Mouse (Mus musculus) neutrophil, adult 65 days (primary cell): ENCODE data around the gene 1300017J02Rik. TPM values are rescaled to one million over a fixed set of nuclear protein-coding genes. Genes with fewer than 3 reads are reported as not detected.

Experiments used
- total RNA-seq: library from RNA; stranded (reverse); gene quantifications from 2 replicates; pipeline ENCODE4 v1.2.4, GENCODE M21; 2023

The 1300017J02Rik gene
- 0.60 and 1.2 TPM in 2 replicates for total RNA-seq

GRCm38 (mm10) chr9:103304927-103305326 is at the start of gene 1300017J02Rik, which contains the start of gene Topbp1:
1300017J02Rik (minus strand) TSS chr9:103305082.
Topbp1 (plus strand) TSS chr9:103305215.

GRCm38 (mm10) chr9:103230151-103230951 is 74.5 kb downstream of the 1300017J02Rik start, which contains the start of the genes Gm20425 and Trf:
Gm20425 (minus strand) TSS chr9:103230307.
Trf (minus strand) TSS chr9:103230444.

GRCm38 (mm10) chr9:103201561-103202260 is 103.2 kb downstream of the 1300017J02Rik start, which contains the start of gene Srprb:
Srprb (minus strand) TSS chr9:103202137.

Other genes with a start within 250 kb of the 1300017J02Rik start
- gene Rab6b, start 193.3 kb downstream of the 1300017J02Rik start, total RNA-seq: not detected in 2 replicates
- 4.9 and 5.0 TPM in 2 replicates for gene Srprb, start 102.9 kb downstream of the 1300017J02Rik start, total RNA-seq
- gene Gm20425, start 74.8 kb downstream of the 1300017J02Rik start, total RNA-seq: 1.7 and 6.6 TPM in 2 replicates
- gene Trf, start 74.6 kb downstream of the 1300017J02Rik start, total RNA-seq: 61.9 and 67.0 TPM in 2 replicates
- gene Topbp1, start 133 bp upstream of the 1300017J02Rik start, total RNA-seq: 63.1 and 103 TPM in 2 replicates
- gene Cdv3, start 60.8 kb upstream of the 1300017J02Rik start, total RNA-seq: 76.1 and 79.0 TPM in 2 replicates
- gene Bfsp2, start 175.3 kb upstream of the 1300017J02Rik start, total RNA-seq: 0.61 TPM in 1 of 2 replicates, not detected in the other